Mouse (Mus musculus) monocyte, adult 2 months (primary cell): Measurements from ENCODE around the gene Stx1b.

ENCODE experiments used
- DNase-seq, 2 experiments: peaks; one replicate each; pipeline ENCODE4 v3.0.0; 2022; ENCODE audit warnings: low spot score in 2 of 2, low read depth in 1 of 2

Stx1b gene

GRCm38 (mm10) chr7:127817776-127818175 lies 6.6 kb downstream of the Stx1b start:
- no peak for DNase-seq

GRCm38 (mm10) chr7:127817053-127817452 lies 7.3 kb downstream of the Stx1b start:
- no peak for DNase-seq

- no peak for DNase-seq
Observed at GRCm38 (mm10) chr7:127815954-127816821, 8.2 kb downstream of the Stx1b start.

- no peak for DNase-seq
Observed at GRCm38 (mm10) chr7:127815116-127815665, 9.2 kb downstream of the Stx1b start.

GRCm38 (mm10) chr7:127814241-127814921 lies 10.0 kb downstream of the Stx1b start:
- DNase-seq = no peak

GRCm38 (mm10) chr7:127813821-127814220 lies 10.5 kb downstream of the Stx1b start:
- no peak for DNase-seq

GRCm38 (mm10) chr7:127812292-127812691 lies 12.1 kb downstream of the Stx1b start:
- no peak for DNase-seq

GRCm38 (mm10) chr7:127811240-127811639 lies 13.1 kb downstream of the Stx1b start:
- no peak for DNase-seq

GRCm38 (mm10) chr7:127810650-127811049 lies 13.7 kb downstream of the Stx1b start:
- DNase-seq = no peak

- DNase-seq = no peak
Observed at GRCm38 (mm10) chr7:127809846-127810245, 14.5 kb downstream of the Stx1b start.

- DNase-seq = no peak
Observed at GRCm38 (mm10) chr7:127808821-127809220, 15.5 kb downstream of the Stx1b start.

GRCm38 (mm10) chr7:127802313-127802712 lies 22.0 kb downstream of the Stx1b start:
- DNase-seq = no peak

- no peak for DNase-seq
Observed at GRCm38 (mm10) chr7:127801010-127801621, 23.2 kb downstream of the Stx1b start.

- DNase-seq = peak; percentile 59 to 83
Observed at GRCm38 (mm10) chr7:127800435-127801009, 23.8 kb downstream of the Stx1b start, which contains the start of gene Hsd3b7. TSS of gene Hsd3b7 (plus strand) at chr7:127800604.

- DNase-seq = no peak
Observed at GRCm38 (mm10) chr7:127799738-127800137, 24.6 kb downstream of the Stx1b start.

- DNase-seq = no peak
Observed at GRCm38 (mm10) chr7:127799211-127799610, 25.1 kb downstream of the Stx1b start.

- DNase-seq = no peak
Observed at GRCm38 (mm10) chr7:127798591-127798990, 25.8 kb downstream of the Stx1b start.

- DNase-seq = no peak
Observed at GRCm38 (mm10) chr7:127797076-127797845, 27.1 kb downstream of the Stx1b start.

GRCm38 (mm10) chr7:127785308-127785707 lies 39.0 kb downstream of the Stx1b start, which contains the start of gene Gm49388:
TSS of gene Gm49388 (plus strand) at chr7:127785608.
- no peak for DNase-seq

GRCm38 (mm10) chr7:127778350-127778749 lies 46.0 kb downstream of the Stx1b start:
- DNase-seq = no peak
